Mouse (Mus musculus): ENCODE measurements around the gene Ldlrad3. TPM values are rescaled to one million over a fixed set of nuclear protein-coding genes. Genes with fewer than 3 reads are reported as not detected.

The Ldlrad3 gene
- polyA plus RNA-seq, 1 experiment from 2014 or later = 31.2 TPM

GRCm38 (mm10) chr2:102134510-102135262 is 51.5 kb downstream of the Ldlrad3 start:
- H3K4me1 ChIP-seq = peaks cover 44% of the 10 kb centered on the region
- no peak overlapping the region for H3K9ac ChIP-seq
- no peak overlapping the region for H3K4me2 ChIP-seq
- WGBS = 69% methylated on average over 9 of the region's 9 CpGs
- no peaks in the 10 kb centered on the region for H3K27me3 ChIP-seq (replicated peaks)
- H3K4me3 ChIP-seq = no peak overlapping the region
- H3K27ac ChIP-seq = no peak overlapping the region
- H3K9me3 ChIP-seq = no peaks in the 10 kb centered on the region
- ATAC-seq (replicated peaks) = no peak; the same call in 1 of the 2 replicates
- no peaks in the 10 kb centered on the region for H3K36me3 ChIP-seq (replicated peaks)

- WGBS = 63% methylated on average over 10 of the region's 10 CpGs
Measured at GRCm38 (mm10) chr2:102132945-102133558, 53.1 kb downstream of the Ldlrad3 start.

GRCm38 (mm10) chr2:102130198-102130845 is 55.9 kb downstream of the Ldlrad3 start:
- no peaks in the 10 kb centered on the region for H3K9me3 ChIP-seq
- 0 out of 2 replicates have a peak, but pooled peaks have one; percentile 19 for ATAC-seq (replicated peaks)
- no peak overlapping the region for H3K9ac ChIP-seq
- no peak overlapping the region for H3K4me2 ChIP-seq
- H3K4me1 ChIP-seq = peaks cover 24% of the 10 kb centered on the region
- H3K4me3 ChIP-seq = no peak overlapping the region
- no peak overlapping the region for H3K27ac ChIP-seq
- no peaks in the 10 kb centered on the region for H3K27me3 ChIP-seq (replicated peaks)
- WGBS = 76% methylated on average over 8 of the region's 8 CpGs
- H3K36me3 ChIP-seq (replicated peaks) = no peaks in the 10 kb centered on the region

More at GRCm38 (mm10) chr2:102132945-102133558, 53.1 kb downstream of the Ldlrad3 start:
- H3K4me2 ChIP-seq = no peak overlapping the region
- no peak overlapping the region for H3K4me3 ChIP-seq
- ATAC-seq (replicated peaks) = no peak
- no peak overlapping the region for H3K27ac ChIP-seq
- no peak overlapping the region for H3K9ac ChIP-seq
- H3K27me3 ChIP-seq (replicated peaks) = no peaks in the 10 kb centered on the region
- peaks cover 41% of the 10 kb centered on the region for H3K4me1 ChIP-seq
- H3K36me3 ChIP-seq (replicated peaks) = no peaks in the 10 kb centered on the region
- no peaks in the 10 kb centered on the region for H3K9me3 ChIP-seq

GRCm38 (mm10) chr2:102129235-102129634 is 57.0 kb downstream of the Ldlrad3 start:
- no peaks in the 10 kb centered on the region for H3K36me3 ChIP-seq (replicated peaks)
- H3K9ac ChIP-seq = no peak overlapping the region
- ATAC-seq (replicated peaks) = no peak
- H3K4me3 ChIP-seq = no peak overlapping the region
- WGBS = 88% methylated on average over 4 of the region's 4 CpGs
- no peak overlapping the region for H3K27ac ChIP-seq
- no peaks in the 10 kb centered on the region for H3K9me3 ChIP-seq
- no peaks in the 10 kb centered on the region for H3K27me3 ChIP-seq (replicated peaks)
- H3K4me1 ChIP-seq = peaks cover 20% of the 10 kb centered on the region; the same call in 1 of the 2 replicates
- H3K4me2 ChIP-seq = no peak overlapping the region

- peaks cover 20% of the 10 kb centered on the region; the same call in 1 of the 2 replicates for H3K4me1 ChIP-seq
- no peaks in the 10 kb centered on the region for H3K27me3 ChIP-seq (replicated peaks)
- no peak overlapping the region for H3K9ac ChIP-seq
- H3K36me3 ChIP-seq (replicated peaks) = no peaks in the 10 kb centered on the region
- H3K27ac ChIP-seq = no peak overlapping the region
- no peak overlapping the region for H3K4me3 ChIP-seq
- 59% methylated on average over 14 of the region's 14 CpGs for WGBS
- H3K4me2 ChIP-seq = no peak overlapping the region
- no peaks in the 10 kb centered on the region for H3K9me3 ChIP-seq
- no peak for ATAC-seq (replicated peaks)
Measured at GRCm38 (mm10) chr2:102128500-102129030, 57.6 kb downstream of the Ldlrad3 start.

GRCm38 (mm10) chr2:102127791-102128387 is 58.3 kb downstream of the Ldlrad3 start:
- no peak overlapping the region for H3K4me3 ChIP-seq
- H3K27ac ChIP-seq = no peak overlapping the region
- WGBS = 66% methylated on average over 8 of the region's 8 CpGs
- H3K4me1 ChIP-seq = peaks cover 15% of the 10 kb centered on the region; the same call in 1 of the 2 replicates
- H3K36me3 ChIP-seq (replicated peaks) = no peaks in the 10 kb centered on the region
- ATAC-seq (replicated peaks) = no peak
- no peak overlapping the region for H3K9ac ChIP-seq
- H3K27me3 ChIP-seq (replicated peaks) = no peaks in the 10 kb centered on the region
- no peak overlapping the region for H3K4me2 ChIP-seq
- H3K9me3 ChIP-seq = no peaks in the 10 kb centered on the region

GRCm38 (mm10) chr2:102127221-102127620 is 59.0 kb downstream of the Ldlrad3 start:
- H3K27ac ChIP-seq = no peak overlapping the region
- H3K4me1 ChIP-seq = peaks cover 16% of the 10 kb centered on the region

GRCm38 (mm10) chr2:102126076-102126475 is 60.1 kb downstream of the Ldlrad3 start:
- no peak for ATAC-seq (replicated peaks)
- H3K4me1 ChIP-seq = peaks cover 27% of the 10 kb centered on the region
- no peak overlapping the region for H3K9ac ChIP-seq
- WGBS = 82% methylated on average over 7 of the region's 7 CpGs
- no peaks in the 10 kb centered on the region for H3K9me3 ChIP-seq
- no peak overlapping the region for H3K4me2 ChIP-seq
- H3K27me3 ChIP-seq (replicated peaks) = no peaks in the 10 kb centered on the region
- no peak overlapping the region for H3K4me3 ChIP-seq
- no peaks in the 10 kb centered on the region for H3K36me3 ChIP-seq (replicated peaks)
- H3K27ac ChIP-seq = no peak overlapping the region

More at GRCm38 (mm10) chr2:102127221-102127620, 59.0 kb downstream of the Ldlrad3 start:
- 84% methylated on average over 9 of the region's 9 CpGs for WGBS
- Histone ChIP-seq H3K36me3 (replicated peaks) (no peaks in the 10 kb centered on the region), H3K9ac (no peak overlapping the region), H3K27me3 (replicated peaks) (no peaks in the 10 kb centered on the region), H3K9me3 (no peaks in the 10 kb centered on the region), H3K4me2 (no peak overlapping the region), H3K4me3 (no peak overlapping the region)
- ATAC-seq (replicated peaks) = no peak

GRCm38 (mm10) chr2:102125042-102125441 is 61.1 kb downstream of the Ldlrad3 start:
- 62% methylated on average over 4 of the region's 4 CpGs for WGBS
- ATAC-seq (replicated peaks) = no peak

GRCm38 (mm10) chr2:102122146-102122515 is 64.1 kb downstream of the Ldlrad3 start:
- 32% methylated on average over 1 of the region's 1 CpGs for WGBS
- peaks cover 29% of the 10 kb centered on the region for H3K4me1 ChIP-seq
- H3K27me3 ChIP-seq (replicated peaks) = no peaks in the 10 kb centered on the region
- 0 out of 2 replicates have a peak overlapping the region, but pooled peaks have one; percentile 3 for H3K27ac ChIP-seq
- no peak overlapping the region for H3K9ac ChIP-seq
- no peak overlapping the region for H3K4me3 ChIP-seq
- ATAC-seq (replicated peaks) = no peak
- no peaks in the 10 kb centered on the region for H3K9me3 ChIP-seq
- no peaks in the 10 kb centered on the region for H3K36me3 ChIP-seq (replicated peaks)
- H3K4me2 ChIP-seq = no peak overlapping the region

More at GRCm38 (mm10) chr2:102125042-102125441, 61.1 kb downstream of the Ldlrad3 start:
- Histone ChIP-seq H3K9me3 (no peaks in the 10 kb centered on the region), H3K4me2 (no peak overlapping the region), H3K4me1 (peaks cover 25% of the 10 kb centered on the region), H3K27me3 (replicated peaks) (no peaks in the 10 kb centered on the region), H3K9ac (no peak overlapping the region), H3K27ac (no peak overlapping the region), H3K4me3 (no peak overlapping the region), H3K36me3 (replicated peaks) (no peaks in the 10 kb centered on the region)

- Histone ChIP-seq H3K36me3 (replicated peaks) (no peaks in the 10 kb centered on the region), H3K27ac (0 out of 2 replicates have a peak overlapping the region, but pooled peaks have one; percentile 3), H3K4me3 (no peak overlapping the region), H3K9ac (no peak overlapping the region), H3K4me2 (no peak overlapping the region), H3K4me1 (peaks cover 35% of the 10 kb centered on the region), H3K9me3 (no peaks in the 10 kb centered on the region), H3K27me3 (replicated peaks) (no peaks in the 10 kb centered on the region)
- ATAC-seq (replicated peaks) = no peak
- WGBS = 43% methylated on average over 4 of the region's 4 CpGs
Measured at GRCm38 (mm10) chr2:102121440-102122145, 64.6 kb downstream of the Ldlrad3 start.

All from midbrain, embryonic 15.5 days (tissue).